ENCODE assay signal across 15 mouse cellular contexts in genomic region chr19:41651967-41652366, GRCm38 (mm10).
DNase-seq lines count a peak whose midpoint lies in the region; ATAC-seq and TF ChIP-seq lines count a peak whose summit lies in the region.
"Had no signal": no experiment of that assay in that cellular context is flagged by ENCODE, and none has a peak within 500 bp of the region (broad histone marks: within the 10 kb centered on the region; RNA-seq: fewer than 3 reads in every experiment).

No protein-coding gene starts in this region.

- no peak overlapping the region for H3K27ac ChIP-seq in cerebellum, adult 2 months (ENCODE audit: insufficient read depth, low read length)
- H3K27ac ChIP-seq in midbrain, embryonic 10.5 days (replicated peaks) = peak overlapping the region; percentile 29; the same call in 1 of the 2 replicates
- H3K27ac ChIP-seq in midbrain, embryonic 15.5 days = no peak overlapping the region
- peak overlapping the region; percentile 72 for H3K27ac ChIP-seq in hindbrain, embryonic 13.5 days
- no peak overlapping the region for H3K27ac ChIP-seq in neural tube, embryonic 14.5 days (ENCODE audit: low read depth, low read length)
- H3K27ac ChIP-seq: embryonic facial prominence, embryonic 15.5 days; kidney, postnatal 0 days; limb, embryonic 12.5 days; liver, embryonic 15.5 days had no signal

- no peak for ATAC-seq in midbrain, embryonic 15.5 days (replicated peaks)
- peak; percentile 29; the same call in 1 of the 2 replicates for ATAC-seq in hindbrain, embryonic 13.5 days (ENCODE audit: low FRiP score)
- ATAC-seq in neural tube, embryonic 14.5 days (ENCODE audit: low read depth) = peak; percentile 42; the same call in 1 of the 2 replicates
- ATAC-seq: Patski had no signal

- DNase-seq in cerebellum, adult 2 months = peak; percentile 11 to 16
- DNase-seq in cerebellum, postnatal 4 days (ENCODE audit: low spot score in 2 of 2) = no peak
- DNase-seq in midbrain, embryonic 10.5 days (ENCODE audit: low spot score) = no peak
- DNase-seq in layer of hippocampus, postnatal 36 days = no peak
- no peak for DNase-seq in adrenal gland, postnatal 25 days
- DNase-seq: right cerebral cortex, postnatal 25 days; thymus, adult 2 months had no signal

- peaks cover 14% of the 10 kb centered on the region; the same call in 1 of the 2 replicates for H3K36me3 ChIP-seq in midbrain, embryonic 10.5 days
- H3K36me3 ChIP-seq in midbrain, embryonic 15.5 days (replicated peaks) = no peaks in the 10 kb centered on the region
- no peaks in the 10 kb centered on the region; the same call in 1 of the 2 replicates for H3K36me3 ChIP-seq in hindbrain, embryonic 13.5 days
- H3K36me3 ChIP-seq in neural tube, embryonic 14.5 days (ENCODE audit: control insufficient read depth, insufficient read depth, low read length) = no peaks in the 10 kb centered on the region; the same call in 1 of the 2 replicates
- H3K36me3 ChIP-seq: embryonic facial prominence, embryonic 15.5 days; limb, embryonic 12.5 days; liver, embryonic 15.5 days had no signal

- TF ChIP-seq CTCF in cerebellum, adult 2 months (IDR thresholded peaks at IDR 0.05; ENCODE audit: borderline replicate concordance, insufficient read depth, low read depth, low read length) = no peak

- no peak for TF ChIP-seq POLR2A in cerebellum, adult 2 months (IDR thresholded peaks at IDR 0.05; ENCODE audit: borderline replicate concordance, insufficient read depth, low read length)

- no peak overlapping the region for H3K9ac ChIP-seq in midbrain, embryonic 15.5 days
- H3K9ac ChIP-seq in hindbrain, embryonic 13.5 days = no peak overlapping the region
- H3K9ac ChIP-seq in neural tube, embryonic 14.5 days (replicated peaks; ENCODE audit: low read depth, low read length) = no peak overlapping the region
- H3K9ac ChIP-seq: embryonic facial prominence, embryonic 15.5 days; limb, embryonic 12.5 days; liver, embryonic 15.5 days had no signal

- no peaks in the 10 kb centered on the region; the same call in none of the 2 replicates for H3K27me3 ChIP-seq in cerebellum, adult 2 months (ENCODE audit: control insufficient read depth, insufficient read depth, low read length)
- peaks cover 89% of the 10 kb centered on the region for H3K27me3 ChIP-seq in midbrain, embryonic 10.5 days (ENCODE audit: low read depth, poor library complexity, severe bottlenecking)
- H3K27me3 ChIP-seq in midbrain, embryonic 15.5 days (replicated peaks) = 0 out of 2 replicates have a peak, but pooled peaks cover 3% of the 10 kb centered on the region
- peaks cover 39% of the 10 kb centered on the region for H3K27me3 ChIP-seq in hindbrain, embryonic 13.5 days
- no peaks in the 10 kb centered on the region for H3K27me3 ChIP-seq in neural tube, embryonic 14.5 days (ENCODE audit: control insufficient read depth, insufficient read depth, low read length)

- no peaks in the 10 kb centered on the region for H3K4me1 ChIP-seq in cerebellum, adult 2 months (ENCODE audit: control insufficient read depth, insufficient read depth, low read length)
- H3K4me1 ChIP-seq in midbrain, embryonic 10.5 days = peaks cover 85% of the 10 kb centered on the region
- peaks cover 43% of the 10 kb centered on the region for H3K4me1 ChIP-seq in midbrain, embryonic 15.5 days
- peaks cover 81% of the 10 kb centered on the region for H3K4me1 ChIP-seq in hindbrain, embryonic 13.5 days (replicated peaks)
- peaks cover 28% of the 10 kb centered on the region for H3K4me1 ChIP-seq in neural tube, embryonic 14.5 days (ENCODE audit: control insufficient read depth, insufficient read depth, low read length)
- H3K4me1 ChIP-seq: limb, embryonic 12.5 days; liver, embryonic 15.5 days had no signal

- H3K4me3 ChIP-seq in cerebellum, adult 2 months (replicated peaks; ENCODE audit: insufficient read depth, low read depth, low read length) = no peak overlapping the region
- no peak overlapping the region for H3K4me3 ChIP-seq in midbrain, embryonic 10.5 days
- H3K4me3 ChIP-seq in midbrain, embryonic 15.5 days = no peak overlapping the region
- no peak overlapping the region for H3K4me3 ChIP-seq in hindbrain, embryonic 13.5 days
- H3K4me3 ChIP-seq in neural tube, embryonic 14.5 days (ENCODE audit: low read depth, low read length) = no peak overlapping the region
- H3K4me3 ChIP-seq: embryonic facial prominence, embryonic 15.5 days; limb, embryonic 12.5 days; liver, embryonic 15.5 days had no signal

- 7% methylated on average over 10 of the region's 10 CpGs for WGBS in cerebellum, adult 2 months
- 27% methylated on average over 10 of the region's 10 CpGs for WGBS in midbrain, embryonic 10.5 days
- WGBS in midbrain, embryonic 15.5 days = 17% methylated on average over 10 of the region's 10 CpGs
- 11% methylated on average over 10 of the region's 10 CpGs for WGBS in hindbrain, embryonic 13.5 days
- 26% methylated on average over 10 of the region's 10 CpGs for WGBS in neural tube, embryonic 14.5 days

- H3K9me3 ChIP-seq in midbrain, embryonic 10.5 days (replicated peaks) = no peaks in the 10 kb centered on the region
- H3K9me3 ChIP-seq in midbrain, embryonic 15.5 days = no peaks in the 10 kb centered on the region
- H3K9me3 ChIP-seq in hindbrain, embryonic 13.5 days = no peaks in the 10 kb centered on the region
- H3K9me3 ChIP-seq in neural tube, embryonic 14.5 days (ENCODE audit: control insufficient read depth, low read length) = no peaks in the 10 kb centered on the region
- H3K9me3 ChIP-seq: embryonic facial prominence, embryonic 15.5 days; limb, embryonic 12.5 days; liver, embryonic 15.5 days had no signal

- H3K4me2 ChIP-seq in midbrain, embryonic 15.5 days = no peak overlapping the region
- no peak overlapping the region for H3K4me2 ChIP-seq in hindbrain, embryonic 13.5 days
- no peak overlapping the region for H3K4me2 ChIP-seq in neural tube, embryonic 14.5 days (ENCODE audit: low read depth, low read length)
- H3K4me2 ChIP-seq: embryonic facial prominence, embryonic 15.5 days; limb, embryonic 12.5 days; liver, embryonic 15.5 days had no signal

Comparison
In these comparisons a context has a peak if more than half of its experiments do, and no peak if none do; other contexts are left out.
1. DNase-seq: peak in cerebellum, adult 2 months (2 of 2); none in cerebellum, postnatal 4 days (0 of 2), midbrain, embryonic 10.5 days (single experiment), layer of hippocampus, postnatal 36 days (0 of 2) and adrenal gland, postnatal 25 days (single experiment).
2. H3K27ac ChIP-seq: peak in midbrain, embryonic 10.5 days (single experiment) and hindbrain, embryonic 13.5 days (single experiment); none in cerebellum, adult 2 months (single experiment), midbrain, embryonic 15.5 days (single experiment) and neural tube, embryonic 14.5 days (single experiment).